Mouse (Mus musculus) left cerebral cortex, postnatal 36 days (tissue): ENCODE results near the gene Fbxo30. TPM values are rescaled to one million over a fixed set of nuclear protein-coding genes. Genes with fewer than 3 reads are reported as not detected.
"Not testable (repeated sequence)": the region's sequence is repeated elsewhere in the genome, so short reads cannot be mapped to it uniquely, and the experiment has no call there.

Source experiments
- DNase-seq, 2 experiments: peaks; one replicate each; pipeline ENCODE4 v3.0.0; 2021 to 2022; ENCODE audit warnings: low spot score in 2 of 2, mixed read lengths in 1 of 2
- intact Hi-C: fragments of 180-260 bp; cut with DNase I; formaldehyde crosslinking; loops from one replicate; pipeline ENCODE4 v1.15.1; 2025
- total RNA-seq, 2 experiments: library from RNA; stranded (reverse); gene quantifications; 2 replicates each; pipeline ENCODE4 v1.2.3; 2021

The Fbxo30 gene
- total RNA-seq = 10 to 100 TPM in 1 of 2 experiments, 1 to 10 TPM in 1; 9.1 to 10.8 TPM

GRCm38 (mm10) chr10:11280578-11281463 is at the start of gene Fbxo30:
Gene Fbxo30 (plus strand): TSS chr10:11281330.
- DNase-seq = peak; percentile 90 to 92
- intact Hi-C loops = loop anchor here (2.0 kb wide), 1 partner anchor 62 kb away; the partner anchor contains the start of gene Epm2a

- intact Hi-C loops = no loop called here
- no peak for DNase-seq
Observed at GRCm38 (mm10) chr10:11233208-11233607, 47.9 kb upstream of the Fbxo30 start.

GRCm38 (mm10) chr10:11242988-11243387 is 38.1 kb upstream of the Fbxo30 start:
- DNase-seq, intact Hi-C loops: not testable (repeated sequence)

- intact Hi-C loops = no loop called here
- DNase-seq = no peak
Observed at GRCm38 (mm10) chr10:11248210-11248609, 32.9 kb upstream of the Fbxo30 start.

- no peak for DNase-seq
- intact Hi-C loops = no loop called here
Observed at GRCm38 (mm10) chr10:11250247-11250997, 30.7 kb upstream of the Fbxo30 start.

GRCm38 (mm10) chr10:11253581-11253980 is 27.5 kb upstream of the Fbxo30 start:
- DNase-seq, intact Hi-C loops: not testable (repeated sequence)

- DNase-seq = no peak
- intact Hi-C loops = no loop called here
Observed at GRCm38 (mm10) chr10:11260119-11260518, 21.0 kb upstream of the Fbxo30 start.

GRCm38 (mm10) chr10:11262292-11262691 is 18.8 kb upstream of the Fbxo30 start:
- intact Hi-C loops, DNase-seq: not testable (repeated sequence)

- DNase-seq, intact Hi-C loops: not testable (repeated sequence)
Observed at GRCm38 (mm10) chr10:11263795-11264194, 17.3 kb upstream of the Fbxo30 start.

- intact Hi-C loops = no loop called here
- DNase-seq = no peak
Observed at GRCm38 (mm10) chr10:11269165-11269564, 12.0 kb upstream of the Fbxo30 start.

GRCm38 (mm10) chr10:11274431-11274830 is 6.7 kb upstream of the Fbxo30 start:
- intact Hi-C loops = no loop called here
- DNase-seq = no peak

- no peak for DNase-seq
- intact Hi-C loops = loop anchor here (2.0 kb wide), 1 partner anchor 63 kb away; the partner anchor contains the start of gene Epm2a
Observed at GRCm38 (mm10) chr10:11280235-11280577, 924 bp upstream of the Fbxo30 start.

- DNase-seq = peak; percentile 26 to 32
- intact Hi-C loops = loop anchor here (2.0 kb wide), 1 partner anchor 61 kb away; the partner anchor contains the start of gene Epm2a
Observed at GRCm38 (mm10) chr10:11281498-11282305, 572 bp downstream of the Fbxo30 start.

- DNase-seq = no peak
- intact Hi-C loops = no loop called here
Observed at GRCm38 (mm10) chr10:11282306-11282631, 1.1 kb downstream of the Fbxo30 start.

- DNase-seq = no peak
- intact Hi-C loops = no loop called here
Observed at GRCm38 (mm10) chr10:11298418-11298817, 17.3 kb downstream of the Fbxo30 start.

- no peak for DNase-seq
- intact Hi-C loops = no loop called here
Observed at GRCm38 (mm10) chr10:11305365-11306053, 24.4 kb downstream of the Fbxo30 start.

GRCm38 (mm10) chr10:11306054-11306367 is 24.9 kb downstream of the Fbxo30 start:
- DNase-seq = no peak

GRCm38 (mm10) chr10:11309866-11310265 is 28.7 kb downstream of the Fbxo30 start:
- no peak for DNase-seq
- intact Hi-C loops = no loop called here

More at GRCm38 (mm10) chr10:11306054-11306367, 24.9 kb downstream of the Fbxo30 start:
- intact Hi-C loops = no loop called here

GRCm38 (mm10) chr10:11310481-11310880 is 29.4 kb downstream of the Fbxo30 start:
- intact Hi-C loops = no loop called here

More at GRCm38 (mm10) chr10:11310481-11310880, 29.4 kb downstream of the Fbxo30 start:
- DNase-seq = no peak
